Mouse (Mus musculus): Measurements from ENCODE around the gene Pfkfb4.

The Pfkfb4 gene

DNA sequence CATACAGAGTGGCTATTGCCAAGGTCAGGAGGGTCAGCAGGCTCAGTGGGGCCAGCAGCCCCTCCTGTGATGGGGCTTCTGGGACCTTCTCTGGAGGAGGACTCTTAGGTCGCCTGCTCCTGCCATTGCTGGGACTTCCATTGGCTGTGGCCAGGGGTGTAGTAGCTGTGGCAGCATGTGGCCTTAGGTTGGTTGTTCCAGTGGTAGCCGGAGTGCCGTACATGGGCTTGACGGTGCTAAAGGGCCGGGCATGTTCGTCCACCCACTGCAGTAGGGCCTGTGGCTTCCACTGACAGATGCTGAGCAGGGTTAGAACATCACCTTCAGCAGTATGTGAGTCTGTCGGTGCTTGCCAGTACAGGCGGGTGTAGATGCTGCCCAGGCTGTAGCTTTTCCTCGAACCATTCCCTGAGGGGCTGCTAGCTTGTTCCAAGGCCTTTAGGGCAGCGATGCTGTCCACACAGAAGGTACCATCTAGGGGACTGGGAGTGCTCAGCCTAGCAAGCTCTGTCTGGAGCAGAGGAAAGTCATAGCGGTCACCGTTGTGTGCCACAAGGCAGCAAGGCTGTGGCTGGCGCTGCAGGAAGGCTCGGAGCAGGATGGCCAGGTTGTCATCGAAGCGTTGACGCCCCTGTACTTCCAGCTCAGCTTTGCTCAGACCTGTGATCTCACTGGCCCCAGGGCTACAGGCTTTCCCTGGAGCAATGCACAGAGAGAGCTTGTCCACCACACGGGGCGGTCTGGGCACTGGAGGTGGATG, 66.6 kb downstream of the Pfkfb4 start:
- DNase-seq = peak in 1 of 2 experiments; percentile 12

DNA sequence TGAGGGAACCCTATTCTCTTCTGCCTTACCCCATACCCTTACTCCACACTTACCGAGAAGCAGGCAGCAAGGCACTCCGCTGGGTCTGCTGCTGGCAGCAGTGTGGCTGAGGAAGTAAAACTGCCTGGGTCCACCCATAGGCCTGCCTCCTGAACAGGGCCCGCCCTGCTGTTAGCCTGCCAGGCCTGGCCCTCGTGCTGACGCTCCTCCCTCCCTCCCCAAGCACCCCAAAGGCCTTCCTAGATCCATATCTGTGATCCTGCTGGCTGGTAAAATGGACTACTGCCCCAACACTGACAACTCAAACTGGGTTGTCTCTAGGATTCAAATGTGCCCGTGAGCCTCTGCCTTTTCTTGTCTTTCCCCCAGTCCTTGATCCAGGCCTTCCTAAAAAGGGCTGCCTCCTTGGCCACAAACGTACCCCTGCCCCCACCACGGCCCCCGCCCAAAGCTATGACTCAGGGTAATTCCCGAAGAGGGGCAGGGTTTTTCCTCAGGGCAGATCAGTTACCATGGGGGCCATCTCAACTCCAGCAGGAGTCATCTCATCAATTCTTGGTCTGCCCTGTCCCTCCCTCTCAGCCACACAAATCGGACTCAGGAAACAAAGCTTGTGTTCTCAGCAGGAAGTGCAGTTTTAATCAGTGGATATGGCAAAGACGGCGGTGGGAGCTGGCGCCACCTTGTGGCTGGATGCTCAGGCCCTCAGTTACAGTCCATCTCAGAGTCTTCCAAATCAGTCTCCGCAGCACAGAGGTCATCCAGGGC, 67.7 kb downstream of the Pfkfb4 start, which contains the start of gene Trex1:
Gene Trex1 (minus strand): TSS at position 599 of the 768 bp plus-strand sequence.
- DNase-seq = peak; percentile 92 to 94

DNA sequence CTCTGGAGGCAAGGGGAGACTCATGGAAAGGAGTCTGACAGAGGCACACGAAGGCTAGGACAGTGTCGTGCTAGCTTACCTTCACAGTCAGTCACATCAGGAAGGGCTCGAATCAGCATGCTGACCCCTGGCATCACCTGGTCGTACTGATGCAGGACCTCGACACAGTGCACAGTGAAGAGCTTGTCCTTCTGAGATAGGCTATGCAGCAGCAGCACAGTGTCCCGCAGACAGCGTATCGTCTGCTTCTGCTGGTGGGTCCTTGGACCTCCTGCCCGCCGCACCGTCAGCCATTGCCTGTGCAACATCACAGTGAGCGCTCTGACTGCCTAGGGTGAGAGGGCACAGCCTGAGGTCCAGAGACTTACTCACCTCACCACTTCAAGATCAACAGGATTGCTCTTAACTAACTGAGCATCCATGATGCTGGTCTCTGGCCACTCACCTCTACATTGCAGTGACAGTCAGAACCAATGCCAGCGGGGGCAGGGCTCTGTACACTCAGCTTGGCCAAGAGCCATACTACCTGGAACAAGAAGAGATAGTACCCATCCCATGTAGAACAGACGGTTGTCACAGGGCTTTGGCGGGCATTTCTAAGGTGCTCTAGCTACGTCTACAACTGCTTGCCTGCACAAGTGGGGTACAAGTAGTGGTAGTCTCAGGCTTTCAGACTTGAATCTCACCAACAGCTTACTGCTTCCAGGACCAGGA, 68.8 kb downstream of the Pfkfb4 start:
- DNase-seq = no peak

DNA sequence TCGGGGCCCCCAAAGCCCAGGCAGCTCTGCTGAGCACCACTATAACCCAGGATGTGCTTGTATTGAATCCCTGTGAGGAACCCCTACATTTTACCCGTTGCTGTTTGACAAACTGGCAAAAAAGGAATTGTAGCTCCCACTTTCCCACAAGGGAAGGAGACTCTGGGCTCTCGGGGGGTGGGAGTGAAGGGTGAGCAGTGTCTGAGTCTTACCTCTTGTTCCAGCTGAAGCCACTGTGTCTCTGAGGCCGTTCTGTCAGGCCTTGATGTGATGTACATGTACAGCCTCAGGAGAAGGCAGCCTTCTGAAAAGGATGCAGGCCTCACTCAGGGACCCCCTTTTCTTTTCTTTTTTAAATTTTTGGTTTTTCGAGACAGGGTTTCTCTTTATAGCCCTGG, 69.3 kb downstream of the Pfkfb4 start:
- DNase-seq = no peak

DNA sequence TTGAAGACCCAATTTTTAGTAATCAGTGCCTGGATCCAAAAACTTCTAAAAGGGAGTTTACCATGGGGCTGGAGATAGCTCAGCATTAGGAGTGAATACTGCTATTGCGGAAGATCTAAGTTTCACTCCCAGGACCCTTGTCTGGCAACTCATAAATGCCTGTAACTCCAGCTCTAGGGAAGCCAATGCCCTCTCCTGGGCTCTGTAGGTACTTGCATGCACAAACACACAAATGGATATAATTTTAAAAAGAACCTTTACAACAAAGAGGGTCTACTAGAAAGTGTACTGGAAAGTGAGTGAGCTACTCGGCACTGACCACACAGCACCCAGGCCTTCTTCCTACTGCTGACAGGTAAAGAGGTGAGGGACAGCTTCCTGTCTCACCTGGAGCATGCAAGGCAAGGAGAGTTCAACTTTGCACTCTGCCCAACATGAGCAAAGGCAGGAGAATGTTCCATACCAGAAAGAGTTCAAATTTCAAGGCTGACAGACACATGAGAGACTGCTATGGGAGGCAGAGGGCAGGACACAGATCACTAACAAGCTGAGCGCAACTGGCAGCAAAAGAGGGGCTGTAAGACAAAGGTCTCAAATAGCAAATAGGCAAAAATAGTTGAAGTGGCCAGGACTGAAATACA, 76.6 kb downstream of the Pfkfb4 start:
- no peak for DNase-seq

DNA sequence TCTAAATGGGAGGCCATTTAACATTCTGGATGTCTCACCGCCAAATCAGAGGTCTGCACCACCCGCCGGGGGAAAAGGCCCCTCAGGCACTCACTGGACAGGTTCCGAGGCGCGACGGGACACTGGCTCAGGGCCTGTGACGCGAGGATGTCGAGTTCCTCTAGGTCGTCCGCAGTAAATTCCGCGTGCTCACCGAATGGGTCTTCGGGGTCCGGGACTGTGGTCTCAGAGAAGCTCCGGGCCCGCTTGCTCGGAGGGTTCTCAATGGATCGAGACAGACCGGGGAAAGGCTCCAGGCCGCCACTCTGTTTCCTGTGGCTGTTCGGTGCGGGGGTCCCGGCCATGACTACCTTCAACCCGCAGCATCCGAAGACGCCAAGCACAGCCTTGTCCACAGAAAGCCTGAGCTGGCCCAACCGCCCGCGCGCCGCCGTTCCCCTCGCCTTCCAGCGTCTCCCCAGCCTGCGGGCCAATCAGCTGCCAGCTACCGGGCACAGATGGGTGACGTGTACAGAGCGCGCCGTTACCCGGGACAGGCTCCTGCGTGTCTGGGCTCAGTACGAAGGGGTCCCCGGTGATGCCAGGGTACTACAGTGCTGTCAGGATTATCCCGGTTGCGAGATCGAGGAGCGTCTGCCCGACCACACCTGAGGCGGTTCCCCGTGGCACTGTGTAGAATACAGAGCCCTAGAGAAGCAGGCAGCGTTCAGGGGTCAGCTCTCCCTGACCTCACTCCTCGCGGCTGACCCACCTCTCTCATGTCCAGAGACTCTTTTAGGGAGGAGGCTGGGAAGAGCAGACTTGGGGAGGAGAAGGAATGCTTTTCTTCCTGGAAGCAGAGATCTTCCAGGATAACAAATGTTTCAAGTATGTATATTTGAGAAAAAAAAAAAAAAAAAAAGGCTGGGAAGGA, 82.3 kb downstream of the Pfkfb4 start, which contains the start of gene Atrip:
Gene Atrip (minus strand): TSS at position 464 of the 913 bp plus-strand sequence.
- DNase-seq = peak; percentile 92 to 93

DNA sequence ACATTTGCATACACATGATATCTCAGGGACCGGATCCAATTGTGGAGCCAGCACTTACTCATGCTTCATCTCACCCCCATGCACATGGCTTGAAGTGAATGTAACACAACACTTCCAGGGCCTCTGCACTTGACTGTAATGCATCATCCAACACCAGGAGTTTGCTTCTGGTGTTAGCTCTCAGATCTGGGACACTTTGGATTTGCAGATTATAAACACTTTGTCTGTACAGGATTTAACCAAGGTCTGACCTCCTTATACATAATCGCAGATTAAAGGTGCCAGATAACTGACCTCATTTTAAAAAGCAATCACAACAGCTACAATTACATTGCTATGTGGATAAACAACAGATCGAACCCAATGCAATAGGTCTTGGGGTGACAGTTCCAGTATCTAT, 88.9 kb downstream of the Pfkfb4 start:
- DNase-seq = no peak

DNA sequence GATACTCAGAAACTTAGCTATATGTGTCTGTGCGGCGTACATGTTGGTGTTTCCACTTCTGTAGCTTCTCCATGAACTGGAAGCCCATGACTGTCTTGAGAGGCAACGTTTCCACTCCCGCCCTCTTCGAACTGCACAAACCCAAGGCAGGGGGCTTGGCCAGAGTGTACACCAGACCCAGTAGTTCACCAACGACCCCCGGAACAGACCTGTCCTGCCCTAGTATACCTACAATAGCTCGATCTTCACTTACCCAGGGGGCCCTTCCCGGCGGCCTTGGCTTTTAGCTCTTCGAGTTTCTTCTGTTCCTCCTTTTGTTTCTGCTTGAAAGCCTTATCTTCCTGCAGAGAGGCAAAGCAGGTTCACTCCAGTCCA, 90.2 kb downstream of the Pfkfb4 start:
- no peak for DNase-seq

All from lung, postnatal 4 days (tissue).